Mouse (Mus musculus) testis, adult 2 months (tissue): Measurements from ENCODE around the gene Foxn3. TPM values are rescaled to one million over a fixed set of nuclear protein-coding genes. Genes with fewer than 3 reads are reported as not detected.
A peak's percentile ranks its signal among the peaks of the same experiment; 100 is the strongest.

Source experiments
- H3K27ac ChIP-seq: fragments of 200-500 bp; 2 replicates; pipeline ENCODE4 v1.5.1; 2012; ENCODE audit warnings: low read depth, low read length; ENCODE audit not compliant: control insufficient read depth, insufficient read depth
- H3K27me3 ChIP-seq: fragments of 200-500 bp; 2 replicates; pipeline ENCODE4 v1.6.1; 2012; ENCODE audit warnings: mild to moderate bottlenecking, low read length, moderate library complexity; ENCODE audit not compliant: control insufficient read depth, insufficient read depth
- H3K36me3 ChIP-seq: fragments of 200-500 bp; 2 replicates; pipeline ENCODE4 v1.6.1; 2012; ENCODE audit warnings: mild to moderate bottlenecking, low read length; ENCODE audit not compliant: control insufficient read depth, insufficient read depth
- H3K4me1 ChIP-seq: fragments of 200-500 bp; 2 replicates; pipeline ENCODE4 v1.6.1; 2012; ENCODE audit warnings: low read length; ENCODE audit not compliant: control insufficient read depth, insufficient read depth
- H3K4me3 ChIP-seq: fragments of 200-500 bp; 2 replicates; pipeline ENCODE4 v1.5.1; 2012; ENCODE audit warnings: low read depth, mild to moderate bottlenecking, low read length, moderate library complexity, mixed read lengths; ENCODE audit not compliant: control insufficient read depth
- CTCF ChIP-seq: fragments of 200-500 bp; IDR thresholded peaks from 2 replicates; pipeline ENCODE4 v1.5.1; 2012; ENCODE audit warnings: low read depth, mild to moderate bottlenecking, inconsistent platforms, low read length, moderate library complexity; ENCODE audit not compliant: control insufficient read depth, insufficient read depth, insufficient replicate concordance
- POLR2A ChIP-seq: fragments of 200-500 bp; IDR thresholded peaks from 2 replicates; pipeline ENCODE4 v1.6.1; 2012; ENCODE audit warnings: low read depth, mild to moderate bottlenecking, inconsistent platforms, low read length, moderate library complexity; ENCODE audit not compliant: control insufficient read depth
- polyA plus RNA-seq: library from polyadenylated mRNA; depleted of rRNA; stranded (reverse); fragments of >200 nt; gene quantifications from 2 replicates; pipeline ENCODE4 v1.2.3, GENCODE M21; 2012

Gene Foxn3
- polyA plus RNA-seq, 1 experiment = 7.3 TPM

- H3K36me3 ChIP-seq = no peaks in the 10 kb centered on the region
- no peak overlapping the region for H3K4me3 ChIP-seq
- H3K27me3 ChIP-seq = no peaks in the 10 kb centered on the region
- no peak overlapping the region for H3K27ac ChIP-seq
- H3K4me1 ChIP-seq = no peaks in the 10 kb centered on the region
- TF ChIP-seq POLR2A = no peak
- TF ChIP-seq CTCF = no peak
Measured at GRCm38 (mm10) chr12:99462302-99462701, 101.1 kb downstream of the Foxn3 start.

- Histone ChIP-seq H3K27ac (no peak overlapping the region), H3K27me3 (no peaks in the 10 kb centered on the region)
Measured at GRCm38 (mm10) chr12:99457521-99458205, 105.7 kb downstream of the Foxn3 start.

DNA sequence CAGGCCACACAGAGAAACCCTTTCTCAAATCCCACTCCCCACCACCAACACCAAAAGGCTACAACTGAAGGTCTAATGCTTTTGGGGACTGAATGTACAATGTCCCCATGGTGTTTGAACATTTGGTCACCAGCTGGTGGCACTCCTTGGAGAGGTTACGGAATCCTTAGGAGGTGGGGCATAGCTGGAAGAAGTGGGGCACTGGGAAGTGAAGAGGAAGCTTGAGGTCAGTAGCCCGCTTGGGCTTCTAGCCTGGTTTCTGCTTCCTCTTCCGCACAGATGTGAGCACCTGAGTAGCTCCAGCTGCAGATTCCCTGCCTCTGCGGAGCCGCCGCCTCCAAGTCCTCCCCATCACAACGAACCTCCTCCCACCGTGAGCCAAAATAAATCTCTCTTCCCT is 107.8 kb downstream of the Foxn3 start:
- H3K27me3 ChIP-seq = no peaks in the 10 kb centered on the region
- TF ChIP-seq POLR2A (no peak), CTCF (no peak)
- H3K4me1 ChIP-seq = no peaks in the 10 kb centered on the region; the same call in none of the 2 replicates
- no peak overlapping the region for H3K4me3 ChIP-seq
- no peaks in the 10 kb centered on the region for H3K36me3 ChIP-seq
- H3K27ac ChIP-seq = no peak overlapping the region

More at GRCm38 (mm10) chr12:99457521-99458205, 105.7 kb downstream of the Foxn3 start:
- H3K4me1 ChIP-seq = no peaks in the 10 kb centered on the region; the same call in none of the 2 replicates
- H3K36me3 ChIP-seq = no peaks in the 10 kb centered on the region
- H3K4me3 ChIP-seq = no peak overlapping the region
- TF ChIP-seq CTCF (no peak), POLR2A (no peak)

DNA sequence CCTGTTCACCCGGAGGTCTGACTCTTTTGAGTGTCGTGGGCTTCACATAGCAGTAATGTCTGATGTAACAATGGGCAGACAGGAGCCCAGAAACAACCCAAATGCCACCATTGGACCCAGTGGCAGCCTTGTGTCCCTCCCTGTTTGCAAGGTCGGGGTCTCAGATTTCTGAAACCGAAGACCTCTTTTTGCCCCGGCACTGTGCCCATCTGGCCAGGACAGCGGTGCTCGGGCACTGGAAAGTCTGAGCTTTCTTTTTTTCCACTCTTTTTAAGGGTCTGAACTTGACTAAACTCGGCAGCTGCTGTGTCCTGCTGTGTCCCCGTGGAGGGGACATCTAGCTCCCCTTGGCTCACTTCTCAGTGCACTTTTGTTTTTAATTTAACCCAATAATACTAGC is 109.0 kb downstream of the Foxn3 start:
- H3K4me3 ChIP-seq = no peak overlapping the region
- TF ChIP-seq POLR2A (no peak), CTCF (no peak)

DNA sequence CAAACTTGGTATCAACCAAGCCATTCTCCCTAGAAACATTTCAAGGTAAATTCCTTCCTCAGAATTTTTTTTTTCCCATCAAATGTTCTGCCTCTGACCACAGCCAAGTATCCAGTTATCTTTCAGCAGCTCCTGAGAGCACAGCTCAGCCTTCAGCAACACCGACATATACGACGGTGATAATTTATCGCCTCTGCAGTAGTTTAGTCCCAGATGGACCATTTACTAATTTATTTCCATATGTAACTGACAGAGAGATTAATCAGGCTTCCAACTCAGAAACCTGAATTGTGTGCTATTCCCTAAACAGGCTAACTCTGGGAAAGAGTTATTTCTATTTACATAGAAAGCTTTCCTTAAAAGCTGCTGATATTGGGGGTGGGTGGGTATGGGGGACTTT is 109.6 kb downstream of the Foxn3 start:
- Histone ChIP-seq H3K36me3 (no peaks in the 10 kb centered on the region), H3K27me3 (no peaks in the 10 kb centered on the region), H3K4me1 (no peaks in the 10 kb centered on the region; the same call in none of the 2 replicates), H3K4me3 (no peak overlapping the region), H3K27ac (no peak overlapping the region)
- TF ChIP-seq POLR2A = no peak
- TF ChIP-seq CTCF = no peak

More for the DNA sequence above, 109.0 kb downstream of the Foxn3 start:
- Histone ChIP-seq H3K27me3 (no peaks in the 10 kb centered on the region), H3K27ac (peak overlapping the region; percentile 16; the same call in 1 of the 2 replicates), H3K4me1 (no peaks in the 10 kb centered on the region; the same call in none of the 2 replicates), H3K36me3 (no peaks in the 10 kb centered on the region)

GRCm38 (mm10) chr12:99450076-99450475 is 113.3 kb downstream of the Foxn3 start:
- TF ChIP-seq POLR2A = no peak
- TF ChIP-seq CTCF = no peak
- H3K4me3 ChIP-seq = no peak overlapping the region
- no peaks in the 10 kb centered on the region for H3K36me3 ChIP-seq
- no peak overlapping the region for H3K27ac ChIP-seq
- H3K27me3 ChIP-seq = no peaks in the 10 kb centered on the region
- H3K4me1 ChIP-seq = no peaks in the 10 kb centered on the region; the same call in 1 of the 2 replicates

DNA sequence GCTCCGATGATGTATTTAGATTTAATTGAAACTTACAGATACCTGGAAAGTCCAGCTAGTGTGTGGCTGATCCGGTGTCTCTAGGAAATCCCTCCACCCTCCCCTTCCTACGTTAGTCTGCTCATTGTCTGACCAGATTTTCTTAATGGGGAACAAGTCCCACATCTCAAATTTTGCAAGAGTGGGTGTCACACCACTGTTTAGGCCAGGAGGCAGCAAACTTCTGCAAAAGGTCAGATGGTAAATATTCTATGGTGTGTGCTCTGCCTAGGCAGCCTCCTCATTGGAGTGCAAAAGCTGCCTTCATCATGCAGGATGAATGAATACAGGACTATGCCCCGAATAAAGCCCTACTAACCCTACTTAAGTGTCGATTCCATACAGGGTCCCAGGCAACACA is 115.6 kb downstream of the Foxn3 start:
- Histone ChIP-seq H3K4me1 (peaks cover 5% of the 10 kb centered on the region; the same call in 1 of the 2 replicates), H3K27ac (no peak overlapping the region), H3K36me3 (no peaks in the 10 kb centered on the region), H3K4me3 (no peak overlapping the region), H3K27me3 (no peaks in the 10 kb centered on the region)
- TF ChIP-seq CTCF = no peak
- no peak for TF ChIP-seq POLR2A

DNA sequence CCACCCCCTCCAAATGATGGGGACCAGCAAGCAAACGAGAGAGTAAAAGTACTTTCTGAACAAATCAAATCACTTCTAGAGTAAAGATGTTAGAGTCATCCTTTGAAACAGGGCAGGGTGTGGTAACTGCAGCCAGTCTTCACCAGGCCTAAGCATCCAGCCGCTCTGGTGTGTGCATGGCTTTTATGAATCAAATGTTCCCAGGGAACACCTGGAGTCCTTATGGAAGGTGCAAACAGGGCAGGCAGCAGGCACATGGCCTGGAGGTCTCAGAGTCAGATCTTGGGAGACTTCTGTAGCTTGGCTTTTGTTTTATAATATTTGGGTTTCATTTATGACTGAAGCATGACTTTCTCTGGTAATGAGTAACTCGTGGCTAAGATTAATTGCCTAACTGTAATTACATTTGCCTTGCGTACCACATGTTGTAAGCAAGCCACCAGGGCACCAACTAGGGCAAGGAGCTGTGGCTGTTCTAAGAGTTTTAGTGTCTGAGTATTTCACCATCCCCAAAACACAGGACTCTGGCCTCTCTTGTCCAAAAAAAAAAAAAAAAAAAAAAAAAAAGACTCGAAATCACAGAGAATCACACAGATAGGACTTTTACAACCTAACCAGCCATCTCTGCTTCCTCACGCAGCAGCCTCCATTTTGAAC is 118.2 kb downstream of the Foxn3 start:
- Histone ChIP-seq H3K36me3 (no peaks in the 10 kb centered on the region), H3K27ac (no peak overlapping the region), H3K27me3 (no peaks in the 10 kb centered on the region), H3K4me3 (no peak overlapping the region), H3K4me1 (peaks cover 5% of the 10 kb centered on the region; the same call in 1 of the 2 replicates)
- TF ChIP-seq CTCF = no peak
- TF ChIP-seq POLR2A = no peak
